Mouse (Mus musculus): ENCODE measurements around the gene Oaz3. TPM values are rescaled to one million over a fixed set of nuclear protein-coding genes. Genes with fewer than 3 reads are reported as not detected.

The Oaz3 gene
- polyA plus RNA-seq, 1 experiment from 2014 or later: 0.29 TPM

DNA sequence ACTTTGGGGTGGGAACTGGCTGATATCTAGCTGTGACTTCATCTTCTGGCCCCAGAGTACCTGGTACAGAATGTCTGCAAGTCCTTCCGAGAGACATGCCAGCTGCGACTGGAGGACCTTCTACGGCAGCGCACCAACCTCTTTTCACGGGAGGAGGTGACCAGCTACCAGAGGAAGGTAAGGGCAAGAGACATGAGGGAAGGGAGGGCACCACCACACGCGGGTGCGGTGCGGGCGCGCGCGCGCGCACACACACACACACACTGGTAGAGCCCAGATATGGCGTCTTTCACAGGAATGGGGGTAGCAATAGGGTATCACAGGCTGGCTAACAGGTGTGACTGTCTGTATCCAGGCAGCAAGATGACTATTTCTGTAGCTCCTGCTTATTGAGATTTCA is 54.3 kb downstream of the Oaz3 start:
- no peaks in the 10 kb centered on the region for H3K27me3 ChIP-seq (ENCODE audit: control insufficient read depth, insufficient read depth, low read length)
- whole genome bisulfite sequencing (ENCODE audit: insufficient replicate concordance): 87% methylated on average over 16 of the region's 16 CpGs
- no peaks in the 10 kb centered on the region for H3K4me1 ChIP-seq (ENCODE audit: control insufficient read depth, insufficient read depth, low read length)
- no peak overlapping the region for H3K27ac ChIP-seq (ENCODE audit: low read depth, low read length)
- H3K4me3 ChIP-seq (ENCODE audit: low read depth, low read length): no peak overlapping the region
- H3K36me3 ChIP-seq (ENCODE audit: control insufficient read depth, insufficient read depth, low read length): no peaks in the 10 kb centered on the region
- H3K9me3 ChIP-seq (replicated peaks; ENCODE audit: control insufficient read depth, low read length): no peaks in the 10 kb centered on the region
- H3K4me2 ChIP-seq: no peak overlapping the region
- H3K9ac ChIP-seq (ENCODE audit: low read depth, low read length): no peak overlapping the region
- no peak for ATAC-seq (replicated peaks; ENCODE audit: insufficient number of reproducible peaks, low FRiP score, low TSS enrichment)

DNA sequence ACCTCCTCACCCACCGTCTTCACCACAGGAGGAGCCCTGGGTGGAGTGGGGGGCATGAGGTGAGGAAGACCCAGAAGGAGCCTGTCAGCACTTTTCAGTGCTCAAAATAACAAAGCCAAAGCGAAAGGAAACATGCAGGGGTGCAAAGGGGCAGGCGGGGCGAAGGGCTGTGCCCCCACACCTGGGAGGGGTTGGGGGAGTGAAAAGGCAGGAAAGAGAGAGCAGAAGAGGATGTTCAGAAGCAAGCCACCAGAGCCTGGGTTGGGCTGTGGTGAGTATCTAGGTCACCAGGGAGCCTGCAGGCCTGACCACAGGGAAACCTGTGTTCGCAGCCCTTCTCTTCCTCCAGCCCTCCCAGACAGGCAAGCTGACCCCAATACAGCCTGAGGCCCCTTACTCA is 55.7 kb downstream of the Oaz3 start:
- H3K9ac ChIP-seq (ENCODE audit: low read depth, low read length): no peak overlapping the region
- no peaks in the 10 kb centered on the region for H3K27me3 ChIP-seq (ENCODE audit: control insufficient read depth, insufficient read depth, low read length)
- no peaks in the 10 kb centered on the region for H3K9me3 ChIP-seq (replicated peaks; ENCODE audit: control insufficient read depth, low read length)
- WGBS (ENCODE audit: insufficient replicate concordance): 69% methylated on average over 5 of the region's 5 CpGs
- no peak for ATAC-seq (replicated peaks; ENCODE audit: insufficient number of reproducible peaks, low FRiP score, low TSS enrichment)
- H3K4me3 ChIP-seq (ENCODE audit: low read depth, low read length): no peak overlapping the region
- H3K27ac ChIP-seq (ENCODE audit: low read depth, low read length): no peak overlapping the region
- H3K36me3 ChIP-seq (ENCODE audit: control insufficient read depth, insufficient read depth, low read length): no peaks in the 10 kb centered on the region
- no peaks in the 10 kb centered on the region for H3K4me1 ChIP-seq (ENCODE audit: control insufficient read depth, insufficient read depth, low read length)
- no peak overlapping the region for H3K4me2 ChIP-seq

DNA sequence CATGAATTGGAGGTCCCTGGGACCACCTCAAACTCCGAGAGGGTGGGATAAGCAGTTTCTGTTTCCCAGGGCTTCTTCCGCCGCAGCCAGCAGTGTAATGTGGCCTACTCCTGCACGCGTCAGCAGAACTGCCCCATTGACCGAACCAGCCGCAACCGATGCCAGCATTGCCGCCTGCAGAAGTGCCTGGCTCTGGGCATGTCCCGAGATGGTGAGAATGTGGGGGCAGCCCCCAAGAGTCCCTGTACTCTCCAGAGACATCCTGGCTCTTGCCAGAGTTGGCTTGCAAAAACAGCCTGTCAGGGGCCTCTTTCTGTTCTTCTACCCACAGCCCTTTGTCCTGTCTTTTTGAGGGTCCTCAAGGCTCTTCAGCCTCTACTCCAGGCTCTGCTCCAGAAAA is 56.3 kb downstream of the Oaz3 start:
- no peaks in the 10 kb centered on the region for H3K4me1 ChIP-seq (ENCODE audit: control insufficient read depth, insufficient read depth, low read length)
- H3K9me3 ChIP-seq (replicated peaks; ENCODE audit: control insufficient read depth, low read length): no peaks in the 10 kb centered on the region
- H3K4me3 ChIP-seq (ENCODE audit: low read depth, low read length): no peak overlapping the region
- 76% methylated on average over 10 of the region's 10 CpGs for WGBS (ENCODE audit: insufficient replicate concordance)
- H3K9ac ChIP-seq (ENCODE audit: low read depth, low read length): no peak overlapping the region
- no peaks in the 10 kb centered on the region for H3K27me3 ChIP-seq (ENCODE audit: control insufficient read depth, insufficient read depth, low read length)
- ATAC-seq (replicated peaks; ENCODE audit: insufficient number of reproducible peaks, low FRiP score, low TSS enrichment): no peak
- no peak overlapping the region for H3K27ac ChIP-seq (ENCODE audit: low read depth, low read length)
- no peak overlapping the region for H3K4me2 ChIP-seq
- H3K36me3 ChIP-seq (ENCODE audit: control insufficient read depth, insufficient read depth, low read length): no peaks in the 10 kb centered on the region

DNA sequence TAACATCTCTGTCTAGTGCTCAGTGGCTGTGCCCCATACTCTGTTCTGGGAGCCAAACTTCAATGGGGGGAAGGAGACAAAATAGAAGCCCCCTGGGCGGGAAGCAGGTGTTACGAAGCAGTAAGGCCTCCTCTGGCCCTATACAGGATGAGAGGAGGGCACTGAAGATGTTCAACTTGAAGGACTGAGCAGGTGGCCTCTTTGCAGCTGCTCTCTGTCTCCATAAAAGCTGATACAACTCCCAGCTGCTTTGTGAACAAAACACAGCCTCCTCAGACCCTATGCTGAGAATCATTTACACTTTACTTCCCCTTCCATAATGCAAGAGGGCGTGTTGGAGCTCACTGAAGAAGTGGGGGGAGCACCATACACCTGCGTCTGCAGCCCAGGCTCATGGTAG is 57.0 kb downstream of the Oaz3 start:
- Histone ChIP-seq H3K27me3 (ENCODE audit: control insufficient read depth, insufficient read depth, low read length) (no peaks in the 10 kb centered on the region), H3K9me3 (replicated peaks; ENCODE audit: control insufficient read depth, low read length) (no peaks in the 10 kb centered on the region), H3K36me3 (ENCODE audit: control insufficient read depth, insufficient read depth, low read length) (no peaks in the 10 kb centered on the region), H3K27ac (ENCODE audit: low read depth, low read length) (no peak overlapping the region), H3K4me3 (ENCODE audit: low read depth, low read length) (no peak overlapping the region), H3K9ac (ENCODE audit: low read depth, low read length) (no peak overlapping the region), H3K4me2 (no peak overlapping the region), H3K4me1 (ENCODE audit: control insufficient read depth, insufficient read depth, low read length) (no peaks in the 10 kb centered on the region)
- WGBS (ENCODE audit: insufficient replicate concordance): 53% methylated on average over 4 of the region's 4 CpGs
- ATAC-seq (replicated peaks; ENCODE audit: insufficient number of reproducible peaks, low FRiP score, low TSS enrichment): no peak

DNA sequence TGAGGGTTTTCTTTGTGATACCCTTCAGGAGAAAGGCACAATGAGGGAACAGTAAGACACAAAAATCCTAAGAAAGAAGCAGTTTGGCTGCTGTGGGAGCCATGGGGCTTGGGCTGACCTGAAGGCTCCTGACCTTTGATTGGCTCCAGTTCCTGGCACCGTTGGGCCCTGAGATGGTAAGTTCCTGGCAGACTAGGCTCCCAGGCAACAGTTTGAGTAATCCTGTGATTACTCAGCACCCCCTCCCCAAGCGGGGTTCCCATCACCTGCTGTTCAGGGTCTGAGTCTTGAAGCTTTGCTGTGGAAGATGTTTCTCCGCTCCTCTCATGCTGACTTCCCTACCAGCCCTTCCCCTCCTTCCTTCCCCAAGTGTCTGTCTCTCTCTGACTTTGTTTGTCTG is 60.2 kb downstream of the Oaz3 start:
- Histone ChIP-seq H3K9me3 (replicated peaks; ENCODE audit: control insufficient read depth, low read length) (no peaks in the 10 kb centered on the region), H3K27me3 (ENCODE audit: control insufficient read depth, insufficient read depth, low read length) (no peaks in the 10 kb centered on the region), H3K27ac (ENCODE audit: low read depth, low read length) (no peak overlapping the region), H3K4me3 (ENCODE audit: low read depth, low read length) (no peak overlapping the region), H3K9ac (ENCODE audit: low read depth, low read length) (no peak overlapping the region), H3K4me1 (ENCODE audit: control insufficient read depth, insufficient read depth, low read length) (no peaks in the 10 kb centered on the region), H3K4me2 (no peak overlapping the region), H3K36me3 (ENCODE audit: control insufficient read depth, insufficient read depth, low read length) (no peaks in the 10 kb centered on the region)
- WGBS (ENCODE audit: insufficient replicate concordance): 57% methylated on average over 3 of the region's 3 CpGs
- ATAC-seq (replicated peaks; ENCODE audit: insufficient number of reproducible peaks, low FRiP score, low TSS enrichment): no peak

Other genes starting within 250 kb of the Oaz3 start
- gene Gm5286, start 247.2 kb downstream of the Oaz3 start, polyA plus RNA-seq (2014; fragmentation: Nextera tagmentation; extraction: Ambion mirVana): not detected in 2 replicates
- gene Gm4778, start 179.9 kb downstream of the Oaz3 start, polyA plus RNA-seq (2014; fragmentation: Nextera tagmentation; extraction: Ambion mirVana): not detected in 2 replicates
- gene Them4, start 133.8 kb downstream of the Oaz3 start, polyA plus RNA-seq (2014; fragmentation: Nextera tagmentation; extraction: Ambion mirVana): 11.8 and 12.5 TPM in 2 replicates
- 0.17 TPM in 1 of 2 replicates, not detected in the other for gene Them5, start 101.8 kb downstream of the Oaz3 start, polyA plus RNA-seq (2014; fragmentation: Nextera tagmentation; extraction: Ambion mirVana)
- gene C2cd4d, start 81.5 kb downstream of the Oaz3 start, polyA plus RNA-seq (2014; fragmentation: Nextera tagmentation; extraction: Ambion mirVana): 0.59 and 0.89 TPM in 2 replicates
- 0.41 and 0.44 TPM in 2 replicates for gene Rorc, start 71.1 kb downstream of the Oaz3 start, polyA plus RNA-seq (2014; fragmentation: Nextera tagmentation; extraction: Ambion mirVana)
- gene Lingo4, start 45.4 kb downstream of the Oaz3 start, polyA plus RNA-seq (2014; fragmentation: Nextera tagmentation; extraction: Ambion mirVana): not detected in 2 replicates
- 8.4 and 8.7 TPM in 2 replicates for gene Tdrkh, start 30.6 kb downstream of the Oaz3 start, polyA plus RNA-seq (2014; fragmentation: Nextera tagmentation; extraction: Ambion mirVana)
- gene Mrpl9, start 597 bp downstream of the Oaz3 start, polyA plus RNA-seq (2014; fragmentation: Nextera tagmentation; extraction: Ambion mirVana): 60.8 and 65.5 TPM in 2 replicates
- 2.8 and 4.7 TPM in 2 replicates for gene Celf3, start 34.4 kb upstream of the Oaz3 start, polyA plus RNA-seq (2014; fragmentation: Nextera tagmentation; extraction: Ambion mirVana)
- 6.6 and 7.0 TPM in 2 replicates for gene Riiad1, start 36.4 kb upstream of the Oaz3 start, polyA plus RNA-seq (2014; fragmentation: Nextera tagmentation; extraction: Ambion mirVana)
- gene Snx27, start 138.8 kb upstream of the Oaz3 start, polyA plus RNA-seq (2014; fragmentation: Nextera tagmentation; extraction: Ambion mirVana): 21.2 and 23.7 TPM in 2 replicates
- gene Gm10972, start 199.2 kb upstream of the Oaz3 start, polyA plus RNA-seq (2014; fragmentation: Nextera tagmentation; extraction: Ambion mirVana): not detected in 2 replicates
- 8.7 and 10.5 TPM in 2 replicates for gene Tuft1, start 215.0 kb upstream of the Oaz3 start, polyA plus RNA-seq (2014; fragmentation: Nextera tagmentation; extraction: Ambion mirVana)
- 0.72 and 2.0 TPM in 2 replicates for gene Selenbp2, start 249.6 kb upstream of the Oaz3 start, polyA plus RNA-seq (2014; fragmentation: Nextera tagmentation; extraction: Ambion mirVana)

Measured in heart, embryonic 11.5 days (tissue).